Comparison of ENCODE assay signal across 16 mouse cellular contexts in the genomic region with DNA sequence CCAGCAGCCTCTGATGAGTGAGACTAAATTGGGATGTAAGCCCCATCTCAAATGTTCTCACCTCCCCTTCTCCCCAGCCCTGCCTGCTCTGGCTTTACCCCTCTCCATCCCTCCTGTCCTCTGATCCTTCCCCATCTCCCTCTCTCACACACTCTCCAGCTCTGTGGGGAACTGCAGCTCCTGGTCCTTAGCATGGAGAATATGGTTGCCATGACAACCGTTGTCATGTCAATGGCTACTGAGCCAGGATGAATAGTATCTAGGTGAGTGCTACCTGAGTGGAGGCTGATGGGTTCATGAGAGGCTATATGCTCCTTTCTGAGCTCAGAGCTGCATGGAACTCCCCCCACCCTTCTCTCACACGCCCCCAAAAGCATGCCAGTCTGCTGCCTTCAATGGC. TPM values are rescaled to one million over a fixed set of nuclear protein-coding genes. Genes with fewer than 3 reads are reported as not detected.
DNase-seq lines count a peak whose midpoint lies in the region; ATAC-seq and TF ChIP-seq lines count a peak whose summit lies in the region.
"Had no signal": no experiment of that assay in that cellular context is flagged by ENCODE, and none has a peak within 500 bp of the region (broad histone marks: within the 10 kb centered on the region; RNA-seq: fewer than 3 reads in every experiment).

No protein-coding gene starts in this region.

- peak overlapping the region; percentile 58 for H3K4me3 ChIP-seq in testis, adult 2 months (ENCODE audit: control insufficient read depth, low read depth, low read length)
- no peak overlapping the region for H3K4me3 ChIP-seq in midbrain, embryonic 11.5 days (ENCODE audit: low read depth, low read length)
- H3K4me3 ChIP-seq: embryonic facial prominence, embryonic 12.5 days; heart, embryonic 15.5 days; limb, embryonic 15.5 days; myocyte had no signal

- 44% methylated on average over 2 of the region's 2 CpGs for WGBS in midbrain, embryonic 11.5 days

- no peak overlapping the region for H3K4me2 ChIP-seq in midbrain, embryonic 11.5 days
- H3K4me2 ChIP-seq: embryonic facial prominence, embryonic 12.5 days; heart, embryonic 15.5 days; limb, embryonic 15.5 days had no signal

- peak; percentile 60 for DNase-seq in embryo, embryonic 11 days
- no peak for DNase-seq in embryo, embryonic 9.5 days (ENCODE audit: extremely low spot score)
- DNase-seq in testis, postnatal 10 days (ENCODE audit: low spot score): no peak
- no peak for DNase-seq in midbrain, embryonic 11.5 days (ENCODE audit: low spot score, missing footprints)
- peak; percentile 77 for DNase-seq in telencephalon, adult 2 months (ENCODE audit: low read depth, low spot score)
- DNase-seq in frontal cortex, postnatal 10 days (ENCODE audit: low spot score in 2 of 2): no peak
- no peak for DNase-seq in gastrocnemius, adult 18-20 months (ENCODE audit: low spot score)
- DNase-seq: B cell, adult 2 months; kidney, adult 18-20 months; lung, postnatal 10 days; thymus, postnatal 25 days had no signal

- peak; percentile 36; the same call in 1 of the 2 replicates for ATAC-seq in midbrain, embryonic 11.5 days (ENCODE audit: low FRiP score)

- TF ChIP-seq POLR2A in testis, adult 2 months (IDR thresholded peaks at IDR 0.05; ENCODE audit: control insufficient read depth, low read depth, low read length): 0 out of 2 replicates have a peak, but pooled peaks have one; percentile 18

- H3K9ac ChIP-seq in midbrain, embryonic 11.5 days (ENCODE audit: low read length): peak overlapping the region; percentile 36; the same call in 1 of the 2 replicates
- H3K9ac ChIP-seq: embryonic facial prominence, embryonic 12.5 days; heart, embryonic 15.5 days; limb, embryonic 15.5 days had no signal

- no peaks in the 10 kb centered on the region for H3K27me3 ChIP-seq in testis, adult 2 months (ENCODE audit: control insufficient read depth, insufficient read depth, low read length)
- H3K27me3 ChIP-seq in midbrain, embryonic 11.5 days (ENCODE audit: control insufficient read depth, insufficient read depth, low read length): no peaks in the 10 kb centered on the region
- H3K27me3 ChIP-seq: embryonic facial prominence, embryonic 12.5 days; heart, embryonic 15.5 days; limb, embryonic 15.5 days had no signal

- no peak for TF ChIP-seq CTCF in testis, adult 2 months (IDR thresholded peaks at IDR 0.05; ENCODE audit: control insufficient read depth, insufficient read depth, insufficient replicate concordance, low read depth, low read length)

- no peak overlapping the region for H3K27ac ChIP-seq in testis, adult 2 months (ENCODE audit: control insufficient read depth, insufficient read depth, low read depth, low read length)
- peak overlapping the region; percentile 35; the same call in 1 of the 2 replicates for H3K27ac ChIP-seq in midbrain, embryonic 11.5 days (ENCODE audit: low read depth, low read length)
- H3K27ac ChIP-seq: embryonic facial prominence, embryonic 12.5 days; heart, embryonic 15.5 days; limb, embryonic 15.5 days had no signal

- peaks cover 5% of the 10 kb centered on the region for H3K4me1 ChIP-seq in testis, adult 2 months (ENCODE audit: control insufficient read depth, insufficient read depth, low read length)
- peaks cover 18% of the 10 kb centered on the region for H3K4me1 ChIP-seq in midbrain, embryonic 11.5 days (ENCODE audit: control insufficient read depth, insufficient read depth, low read length)

- H3K36me3 ChIP-seq in testis, adult 2 months (ENCODE audit: control insufficient read depth, insufficient read depth, low read length): no peaks in the 10 kb centered on the region
- H3K36me3 ChIP-seq in midbrain, embryonic 11.5 days (ENCODE audit: control insufficient read depth, insufficient read depth, low read length): no peaks in the 10 kb centered on the region
- H3K36me3 ChIP-seq: heart, embryonic 15.5 days had no signal

- H3K9me3 ChIP-seq in midbrain, embryonic 11.5 days (ENCODE audit: control insufficient read depth, low read length): no peaks in the 10 kb centered on the region
- H3K9me3 ChIP-seq: embryonic facial prominence, embryonic 12.5 days; heart, embryonic 15.5 days; limb, embryonic 15.5 days had no signal

RNA-seq across cellular contexts. Expression of a gene that starts 21.6 kb away (rescaled TPM):
- polyA plus RNA-seq in testis, adult 2 months (2012; rRNA removed): 73.1 and 75.3 TPM in 2 replicates
- polyA plus RNA-seq in midbrain, embryonic 11.5 days (2014; fragmentation: Nextera tagmentation; extraction: Ambion mirVana): 12.1 and 13.6 TPM in 2 replicates
- total RNA-seq in gastrocnemius, adult 18-20 months (2021): 10 to 100 TPM; 10.3 to 10.4 TPM

Comparison
In these comparisons a context has a peak if more than half of its experiments do, and no peak if none do; other contexts are left out.
1. DNase-seq: peak in embryo, embryonic 11 days (single experiment) and telencephalon, adult 2 months (single experiment); none in embryo, embryonic 9.5 days (single experiment), testis, postnatal 10 days (single experiment), midbrain, embryonic 11.5 days (single experiment), frontal cortex, postnatal 10 days (0 of 2) and gastrocnemius, adult 18-20 months (single experiment).